In the genomic region with DNA sequence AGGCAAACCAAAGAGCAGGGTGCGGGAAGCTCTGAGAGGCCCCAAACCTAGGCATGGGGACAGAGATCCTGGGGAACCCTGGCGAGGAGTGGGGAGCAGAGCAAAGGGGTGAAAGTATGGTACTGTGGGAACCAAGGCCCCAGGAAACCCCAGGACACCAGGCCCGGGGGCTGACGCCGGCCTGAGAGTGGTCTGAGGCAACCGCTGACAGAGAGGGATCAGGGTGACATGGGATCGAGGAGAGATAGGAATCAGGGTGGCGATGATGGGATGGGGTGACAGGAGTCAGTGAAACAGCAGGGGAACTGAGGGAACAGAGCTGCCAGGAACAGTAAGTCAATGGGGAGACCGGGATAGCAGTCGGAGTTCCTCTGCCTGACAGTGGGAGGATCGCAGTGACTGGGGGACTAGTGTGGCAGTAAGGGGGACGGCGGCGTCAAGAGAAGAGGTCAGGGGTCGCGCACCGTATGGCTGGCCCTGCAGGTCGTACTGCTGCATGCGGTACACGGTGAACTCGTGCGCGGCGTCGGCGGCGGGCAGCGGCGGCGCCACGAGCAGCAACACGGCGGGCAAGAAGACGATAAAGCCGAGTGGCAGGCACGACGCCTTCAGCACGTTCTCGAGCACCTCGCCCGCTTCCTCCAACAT, we compare ENCODE assay signal across 7 mouse cellular contexts. TPM values are rescaled to one million over a fixed set of nuclear protein-coding genes. Genes with fewer than 3 reads are reported as not detected.
DNase-seq lines count a peak whose midpoint lies in the region; ATAC-seq and TF ChIP-seq lines count a peak whose summit lies in the region.

No protein-coding gene starts in this region.

- peak; percentile 69 for DNase-seq in layer of hippocampus, adult 11-12 months (ENCODE audit: low spot score)
- DNase-seq in layer of hippocampus, postnatal 14 days (ENCODE audit: low spot score in 2 of 2): no peak
- no peak for DNase-seq in liver, embryonic 14.5 days (ENCODE audit: low read depth in 3 of 3, low spot score in 3 of 3)
- DNase-seq in ovary, adult 18-20 months (ENCODE audit: low spot score): no peak
- DNase-seq in adrenal gland, adult 2 months: no peak

- peak overlapping the region; percentile 92 for H3K4me2 ChIP-seq in forebrain, embryonic 12.5 days
- peak overlapping the region; percentile 94 for H3K4me2 ChIP-seq in liver, embryonic 14.5 days (ENCODE audit: low read depth)

- H3K9ac ChIP-seq in forebrain, embryonic 12.5 days: peak overlapping the region; percentile 78
- peak overlapping the region; percentile 72 for H3K9ac ChIP-seq in liver, embryonic 14.5 days (replicated peaks)

- 2% methylated on average over 41 of the region's 41 CpGs for WGBS in forebrain, embryonic 12.5 days
- WGBS in liver, embryonic 14.5 days (ENCODE audit: insufficient replicate concordance): under 1% methylated on average over 41 of the region's 41 CpGs

- H3K27ac ChIP-seq in bone marrow macrophage, adult 2 months (ENCODE audit: insufficient read depth, low read depth, low read length): peak overlapping the region; percentile 43
- H3K27ac ChIP-seq in forebrain, embryonic 12.5 days: 0 out of 2 replicates have a peak overlapping the region, but pooled peaks have one; percentile 47
- peak overlapping the region; percentile 35 for H3K27ac ChIP-seq in liver, embryonic 14.5 days

- peaks cover 16% of the 10 kb centered on the region for H3K4me1 ChIP-seq in bone marrow macrophage, adult 2 months (ENCODE audit: control insufficient read depth, insufficient read depth, low read length)
- H3K4me1 ChIP-seq in forebrain, embryonic 12.5 days: peaks cover 27% of the 10 kb centered on the region
- H3K4me1 ChIP-seq in liver, embryonic 14.5 days (replicated peaks; ENCODE audit: control insufficient read depth in 2 of 2, insufficient read depth in 2 of 2, low read length in 1 of 2): peaks cover 10 to 20% of the 10 kb centered on the region in 2 experiments

- TF ChIP-seq CTCF in bone marrow macrophage, adult 2 months (IDR thresholded peaks at IDR 0.05; ENCODE audit: low read depth, low read length): no peak
- TF ChIP-seq CTCF in liver, embryonic 14.5 days (IDR thresholded peaks at IDR 0.05; ENCODE audit: low read depth): no peak

- no peak for TF ChIP-seq POLR2A in bone marrow macrophage, adult 2 months (IDR thresholded peaks at IDR 0.05; ENCODE audit: borderline replicate concordance, low read depth, low read length)

- ATAC-seq in forebrain, embryonic 12.5 days (ENCODE audit: low FRiP score): peak; percentile 42
- peak; percentile 22 for ATAC-seq in liver, embryonic 14.5 days (ENCODE audit: insufficient read depth)

- H3K36me3 ChIP-seq in forebrain, embryonic 12.5 days (replicated peaks): peaks cover 28% of the 10 kb centered on the region
- H3K36me3 ChIP-seq in liver, embryonic 14.5 days (replicated peaks; ENCODE audit: control insufficient read depth, insufficient read depth, low read depth): peaks cover 4% of the 10 kb centered on the region

- no peak; the same call in 1 of the 2 replicates for TF ChIP-seq EP300 in liver, embryonic 14.5 days (IDR thresholded peaks at IDR 0.05; ENCODE audit: low read depth)

- no peaks in the 10 kb centered on the region for H3K9me3 ChIP-seq in forebrain, embryonic 12.5 days
- no peaks in the 10 kb centered on the region for H3K9me3 ChIP-seq in liver, embryonic 14.5 days (ENCODE audit: control insufficient read depth, low read length)

- H3K4me3 ChIP-seq in bone marrow macrophage, adult 2 months (ENCODE audit: insufficient read depth, low read length): peak overlapping the region; percentile 94
- H3K4me3 ChIP-seq in forebrain, embryonic 12.5 days (replicated peaks): peak overlapping the region; percentile 73
- H3K4me3 ChIP-seq in liver, embryonic 14.5 days (ENCODE audit: insufficient read depth in 1 of 2, low read depth in 2 of 2, low read length in 2 of 2): peak overlapping the region; percentile 72 to 86

- no peaks in the 10 kb centered on the region for H3K27me3 ChIP-seq in forebrain, embryonic 12.5 days
- no peaks in the 10 kb centered on the region for H3K27me3 ChIP-seq in liver, embryonic 14.5 days (ENCODE audit: control insufficient read depth, insufficient read depth, low read length)

RNA-seq across cellular contexts. Expression of a gene that starts 0.5 kb away (rescaled TPM):
- total RNA-seq in layer of hippocampus, postnatal 14 days (2021): 10 to 100 TPM; 79.7 to 95.2 TPM
- polyA plus RNA-seq in bone marrow macrophage, adult 2 months (2012; ENCODE audit: insufficient read depth, insufficient read length, missing spikeins): 37.9 and 40.9 TPM in 2 replicates
- 65.8 and 66.6 TPM in 2 replicates for polyA plus RNA-seq in forebrain, embryonic 12.5 days (2016; fragmentation: Nextera tagmentation; extraction: Ambion mirVana)
- 55.7 and 71.3 TPM in 2 replicates for polyA plus RNA-seq in liver, embryonic 14.5 days (2012; rRNA removed)
- 23.7 and 29.4 TPM in 2 replicates for polyA plus RNA-seq in liver, embryonic 14.5 days (2014; fragmentation: Nextera tagmentation; extraction: Ambion mirVana)
- 100 to 1,000 TPM; 111 to 123 TPM for total RNA-seq in adrenal gland, adult 2 months (2021)
- 562 and 856 TPM in 2 replicates for polyA plus RNA-seq in adrenal gland, adult 2 months (2012; rRNA removed)

RNA-seq across cellular contexts. Expression of a gene that starts 4.2 kb away (rescaled TPM):
- total RNA-seq in layer of hippocampus, postnatal 14 days (2021): under 1 TPM; 0.39 to 0.57 TPM
- 0.46 TPM in 1 of 2 replicates, not detected in the other for polyA plus RNA-seq in bone marrow macrophage, adult 2 months (2012; ENCODE audit: insufficient read depth, insufficient read length, missing spikeins)
- polyA plus RNA-seq in forebrain, embryonic 12.5 days (2016; fragmentation: Nextera tagmentation; extraction: Ambion mirVana): 0.21 and 0.49 TPM in 2 replicates
- polyA plus RNA-seq in liver, embryonic 14.5 days (2012; rRNA removed): 1.5 and 1.8 TPM in 2 replicates
- polyA plus RNA-seq in liver, embryonic 14.5 days (2014; fragmentation: Nextera tagmentation; extraction: Ambion mirVana): 1.4 and 1.5 TPM in 2 replicates
- total RNA-seq in adrenal gland, adult 2 months (2021): 1 to 10 TPM in 1 of 2 experiments, under 1 TPM in 1; 0.98 to 1.6 TPM
- polyA plus RNA-seq in adrenal gland, adult 2 months (2012; rRNA removed): 3.5 and 3.6 TPM in 2 replicates

RNA-seq across cellular contexts. Expression of a gene that starts 13.2 kb away (rescaled TPM):
- 100 to 1,000 TPM; 266 to 272 TPM for total RNA-seq in layer of hippocampus, postnatal 14 days (2021)
- not detected in 2 replicates for polyA plus RNA-seq in bone marrow macrophage, adult 2 months (2012; ENCODE audit: insufficient read depth, insufficient read length, missing spikeins)
- polyA plus RNA-seq in forebrain, embryonic 12.5 days (2016; fragmentation: Nextera tagmentation; extraction: Ambion mirVana): 37.1 and 42.4 TPM in 2 replicates
- polyA plus RNA-seq in liver, embryonic 14.5 days (2012; rRNA removed): 0.02 and 0.32 TPM in 2 replicates
- not detected in 2 replicates for polyA plus RNA-seq in liver, embryonic 14.5 days (2014; fragmentation: Nextera tagmentation; extraction: Ambion mirVana)
- under 1 TPM; 0.55 to 0.78 TPM for total RNA-seq in adrenal gland, adult 2 months (2021)
- polyA plus RNA-seq in adrenal gland, adult 2 months (2012; rRNA removed): 1.4 and 2.2 TPM in 2 replicates

RNA-seq across cellular contexts. Expression of a gene that starts 28.3 kb away (rescaled TPM):
- total RNA-seq in layer of hippocampus, postnatal 14 days (2021): 1 to 10 TPM; 2.4 to 4.2 TPM
- 23.5 and 24.2 TPM in 2 replicates for polyA plus RNA-seq in bone marrow macrophage, adult 2 months (2012; ENCODE audit: insufficient read depth, insufficient read length, missing spikeins)
- 0.49 and 0.92 TPM in 2 replicates for polyA plus RNA-seq in forebrain, embryonic 12.5 days (2016; fragmentation: Nextera tagmentation; extraction: Ambion mirVana)
- polyA plus RNA-seq in liver, embryonic 14.5 days (2012; rRNA removed): 4.2 and 4.6 TPM in 2 replicates
- 3.2 and 4.7 TPM in 2 replicates for polyA plus RNA-seq in liver, embryonic 14.5 days (2014; fragmentation: Nextera tagmentation; extraction: Ambion mirVana)
- total RNA-seq in adrenal gland, adult 2 months (2021): 1 to 10 TPM; 1.1 to 2.2 TPM
- 1.4 and 1.9 TPM in 2 replicates for polyA plus RNA-seq in adrenal gland, adult 2 months (2012; rRNA removed)

RNA-seq across cellular contexts. Expression of a gene that starts 40.3 kb away (rescaled TPM):
- 10 to 100 TPM; 66.7 to 70.9 TPM for total RNA-seq in layer of hippocampus, postnatal 14 days (2021)
- polyA plus RNA-seq in bone marrow macrophage, adult 2 months (2012; ENCODE audit: insufficient read depth, insufficient read length, missing spikeins): 31.8 and 38.6 TPM in 2 replicates
- polyA plus RNA-seq in forebrain, embryonic 12.5 days (2016; fragmentation: Nextera tagmentation; extraction: Ambion mirVana): 15.3 and 16.3 TPM in 2 replicates
- polyA plus RNA-seq in liver, embryonic 14.5 days (2012; rRNA removed): 1.2 and 1.3 TPM in 2 replicates
- polyA plus RNA-seq in liver, embryonic 14.5 days (2014; fragmentation: Nextera tagmentation; extraction: Ambion mirVana): 4.6 and 7.3 TPM in 2 replicates
- total RNA-seq in adrenal gland, adult 2 months (2021): 100 to 1,000 TPM in 1 of 2 experiments, 10 to 100 TPM in 1; 80.8 to 126 TPM
- 142 and 171 TPM in 2 replicates for polyA plus RNA-seq in adrenal gland, adult 2 months (2012; rRNA removed)

Comparison
In these comparisons a context has a peak if more than half of its experiments do, and no peak if none do; other contexts are left out.
1. RNA of a gene that starts 13.2 kb away (polyA plus RNA-seq): 37.1 to 42.4 TPM in forebrain, embryonic 12.5 days; 1.4 to 2.2 TPM in adrenal gland, adult 2 months, not detected in bone marrow macrophage, adult 2 months and 0.02 to 0.32 TPM in liver, embryonic 14.5 days; every median in the first group is over 10 times any median in the second.
2. Peak in every context shown above with its lines, with median percentiles within 50 percentile points of each other: H3K27ac ChIP-seq and H3K4me3 ChIP-seq.